18 mouse cellular contexts compared by ENCODE assay signal in the genomic region with DNA sequence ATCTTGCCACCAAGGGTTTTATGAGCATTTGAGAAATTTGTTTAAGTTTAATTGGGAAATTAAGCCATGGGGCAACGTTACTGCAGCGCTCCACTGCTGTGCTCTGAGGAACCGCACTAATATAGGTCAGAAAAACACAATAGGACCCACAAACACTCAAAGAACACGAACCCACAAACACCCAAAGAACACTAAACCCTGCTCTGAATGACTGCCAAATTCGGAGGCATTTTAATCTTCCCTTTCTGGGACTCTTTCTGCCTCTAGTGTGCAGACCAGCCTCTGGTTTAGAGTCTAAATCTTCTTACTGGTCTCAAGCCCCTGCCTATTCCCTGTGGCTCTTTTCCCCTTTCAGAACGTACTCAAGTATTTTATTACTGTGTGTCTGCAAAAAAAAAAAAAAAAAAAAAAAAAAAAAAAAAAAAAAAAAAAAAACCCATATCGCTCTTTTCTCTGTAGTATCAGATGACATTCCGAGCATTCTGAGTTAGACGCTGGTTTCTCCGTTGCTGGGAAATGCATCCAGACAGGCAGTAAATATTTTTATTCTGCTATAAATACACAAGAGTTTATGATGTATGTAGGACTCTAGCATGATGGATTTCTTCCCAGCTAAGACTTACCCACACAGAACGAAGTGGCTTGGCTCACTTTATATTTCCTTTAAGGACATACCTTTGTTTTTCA.
DNase-seq lines count a peak whose midpoint lies in the region; ATAC-seq lines count a peak whose summit lies in the region.
"Had no signal": no experiment of that assay in that cellular context is flagged by ENCODE, and none has a peak within 500 bp of the region (broad histone marks: within the 10 kb centered on the region; RNA-seq: fewer than 3 reads in every experiment).

No protein-coding gene starts in this region.

- H3K4me3 ChIP-seq in hindbrain, embryonic 15.5 days, result no peak overlapping the region
- H3K4me3 ChIP-seq in hindbrain, embryonic 10.5 days, result no peak overlapping the region
- no peak overlapping the region for H3K4me3 ChIP-seq in neural tube, embryonic 13.5 days
- H3K4me3 ChIP-seq in limb, embryonic 13.5 days, result no peak overlapping the region
- H3K4me3 ChIP-seq in neural tube, embryonic 15.5 days (replicated peaks), result no peak overlapping the region
- H3K4me3 ChIP-seq: embryonic facial prominence, embryonic 13.5 days; heart, adult 2 months; liver, embryonic 12.5 days; lung, embryonic 15.5 days had no signal

- no peak for ATAC-seq in hindbrain, embryonic 15.5 days (ENCODE audit: low FRiP score, low read depth)
- no peak for ATAC-seq in neural tube, embryonic 13.5 days (ENCODE audit: low read depth)
- peak; percentile 46; the same call in 1 of the 2 replicates for ATAC-seq in limb, embryonic 13.5 days (ENCODE audit: low FRiP score, low read depth)
- ATAC-seq in neural tube, embryonic 15.5 days (ENCODE audit: low FRiP score), result 0 out of 2 replicates have a peak, but pooled peaks have one; percentile 26
- ATAC-seq in erythroblast, adult 5-6 weeks (replicated peaks; ENCODE audit: low FRiP score, poor library complexity, severe bottlenecking), result no peak
- ATAC-seq: liver, embryonic 12.5 days had no signal

- H3K4me1 ChIP-seq in hindbrain, embryonic 15.5 days (replicated peaks), result peaks cover 16% of the 10 kb centered on the region; the same call in 1 of the 2 replicates
- peaks cover 38% of the 10 kb centered on the region for H3K4me1 ChIP-seq in hindbrain, embryonic 10.5 days (replicated peaks)
- H3K4me1 ChIP-seq in neural tube, embryonic 13.5 days (replicated peaks), result peaks cover 34% of the 10 kb centered on the region
- H3K4me1 ChIP-seq in limb, embryonic 13.5 days, result peaks cover 8% of the 10 kb centered on the region
- peaks cover 16% of the 10 kb centered on the region for H3K4me1 ChIP-seq in neural tube, embryonic 15.5 days
- H3K4me1 ChIP-seq: embryonic facial prominence, embryonic 13.5 days; liver, embryonic 12.5 days had no signal

- H3K36me3 ChIP-seq in hindbrain, embryonic 15.5 days, result no peaks in the 10 kb centered on the region
- H3K36me3 ChIP-seq in hindbrain, embryonic 10.5 days, result no peaks in the 10 kb centered on the region
- H3K36me3 ChIP-seq in neural tube, embryonic 13.5 days, result no peaks in the 10 kb centered on the region
- no peaks in the 10 kb centered on the region for H3K36me3 ChIP-seq in limb, embryonic 13.5 days
- no peaks in the 10 kb centered on the region for H3K36me3 ChIP-seq in neural tube, embryonic 15.5 days
- H3K36me3 ChIP-seq: embryonic facial prominence, embryonic 13.5 days; liver, embryonic 12.5 days; lung, embryonic 15.5 days had no signal

- H3K9ac ChIP-seq in hindbrain, embryonic 15.5 days, result no peak overlapping the region
- H3K9ac ChIP-seq in neural tube, embryonic 13.5 days, result no peak overlapping the region
- no peak overlapping the region for H3K9ac ChIP-seq in limb, embryonic 13.5 days
- H3K9ac ChIP-seq in neural tube, embryonic 15.5 days (replicated peaks), result no peak overlapping the region
- H3K9ac ChIP-seq: embryonic facial prominence, embryonic 13.5 days; liver, embryonic 12.5 days; lung, embryonic 15.5 days had no signal

- no peaks in the 10 kb centered on the region for H3K9me3 ChIP-seq in hindbrain, embryonic 15.5 days
- no peaks in the 10 kb centered on the region for H3K9me3 ChIP-seq in hindbrain, embryonic 10.5 days
- H3K9me3 ChIP-seq in neural tube, embryonic 13.5 days, result no peaks in the 10 kb centered on the region
- H3K9me3 ChIP-seq in limb, embryonic 13.5 days, result no peaks in the 10 kb centered on the region
- no peaks in the 10 kb centered on the region for H3K9me3 ChIP-seq in neural tube, embryonic 15.5 days (replicated peaks)
- H3K9me3 ChIP-seq: embryonic facial prominence, embryonic 13.5 days; liver, embryonic 12.5 days; lung, embryonic 15.5 days had no signal

- H3K27ac ChIP-seq in hindbrain, embryonic 15.5 days (replicated peaks), result no peak overlapping the region
- H3K27ac ChIP-seq in hindbrain, embryonic 10.5 days, result no peak overlapping the region
- no peak overlapping the region for H3K27ac ChIP-seq in neural tube, embryonic 13.5 days (replicated peaks)
- H3K27ac ChIP-seq in limb, embryonic 13.5 days, result no peak overlapping the region
- no peak overlapping the region for H3K27ac ChIP-seq in neural tube, embryonic 15.5 days (replicated peaks)
- H3K27ac ChIP-seq: embryonic facial prominence, embryonic 13.5 days; heart, adult 2 months; liver, embryonic 12.5 days; lung, embryonic 15.5 days had no signal

- WGBS in hindbrain, embryonic 15.5 days, result 34% methylated on average over 11 of the region's 11 CpGs
- 63% methylated on average over 11 of the region's 11 CpGs for WGBS in hindbrain, embryonic 10.5 days
- WGBS in neural tube, embryonic 13.5 days, result 31% methylated on average over 11 of the region's 11 CpGs
- WGBS in limb, embryonic 13.5 days, result 20% methylated on average over 11 of the region's 11 CpGs
- WGBS in neural tube, embryonic 15.5 days, result 26% methylated on average over 11 of the region's 11 CpGs

- DNase-seq in hindbrain, embryonic 10.5 days (ENCODE audit: low spot score), result no peak
- no peak for DNase-seq in neural tube, embryonic 10.5 days (ENCODE audit: extremely low spot score, low spot score)
- no peak for DNase-seq in right cerebral cortex, postnatal 4 days
- DNase-seq: adrenal gland, postnatal 25 days; B cell, adult 2 months; cerebellum, adult 2 months; gastrocnemius, postnatal 14 days; heart, adult 2 months; kidney, adult 2 months; kidney, postnatal 36 days had no signal

- H3K27me3 ChIP-seq in hindbrain, embryonic 15.5 days, result peaks cover 5% of the 10 kb centered on the region; the same call in 1 of the 2 replicates
- peaks cover 7% of the 10 kb centered on the region; the same call in 1 of the 2 replicates for H3K27me3 ChIP-seq in hindbrain, embryonic 10.5 days (ENCODE audit: insufficient read depth, poor library complexity, severe bottlenecking)
- 0 out of 2 replicates have a peak, but pooled peaks cover 6% of the 10 kb centered on the region for H3K27me3 ChIP-seq in neural tube, embryonic 13.5 days
- peaks cover 19% of the 10 kb centered on the region; the same call in 1 of the 2 replicates for H3K27me3 ChIP-seq in limb, embryonic 13.5 days
- peaks cover 4% of the 10 kb centered on the region; the same call in 1 of the 2 replicates for H3K27me3 ChIP-seq in neural tube, embryonic 15.5 days (replicated peaks)
- H3K27me3 ChIP-seq: liver, embryonic 12.5 days; lung, embryonic 15.5 days had no signal

- 0 out of 2 replicates have a peak overlapping the region, but pooled peaks have one; percentile 13 for H3K4me2 ChIP-seq in hindbrain, embryonic 15.5 days
- peak overlapping the region; percentile 13 for H3K4me2 ChIP-seq in neural tube, embryonic 13.5 days
- H3K4me2 ChIP-seq in limb, embryonic 13.5 days (replicated peaks), result peak overlapping the region; percentile 34
- peak overlapping the region; percentile 20; the same call in 1 of the 2 replicates for H3K4me2 ChIP-seq in neural tube, embryonic 15.5 days
- H3K4me2 ChIP-seq: embryonic facial prominence, embryonic 13.5 days; liver, embryonic 12.5 days; lung, embryonic 15.5 days had no signal

Comparison
In these comparisons a context has a peak if more than half of its experiments do, and no peak if none do; other contexts are left out.
1. ATAC-seq: peak in limb, embryonic 13.5 days (single experiment) and neural tube, embryonic 15.5 days (single experiment); none in hindbrain, embryonic 15.5 days (single experiment), neural tube, embryonic 13.5 days (single experiment) and erythroblast, adult 5-6 weeks (single experiment).
2. Peak in every context shown above with its lines, with median percentiles within 50 percentile points of each other: H3K4me2 ChIP-seq.